Mouse (Mus musculus) embryonic facial prominence, embryonic 12.5 days (tissue): ENCODE measurements around the gene Hes6. TPM values are rescaled to one million over a fixed set of nuclear protein-coding genes. Genes with fewer than 3 reads are reported as not detected.

Source experiments
- ATAC-seq: fragments of 200-750 bp; cut with Nextera tagmentation; 2 replicates; pipeline ENCODE4 v1.8.0; 2017; ENCODE audit not compliant: insufficient number of reproducible peaks, insufficient read depth, low FRiP score, low TSS enrichment
- H3K27ac ChIP-seq: fragments of 300-500 bp; sonication (generic); 2 replicates; pipeline ENCODE4 v1.5.1; 2016; ENCODE audit warnings: mild to moderate bottlenecking
- H3K27me3 ChIP-seq: fragments of 300-500 bp; sonication (generic); 2 replicates; pipeline ENCODE4 v1.6.1; 2016; ENCODE audit warnings: mild to moderate bottlenecking, moderate library complexity
- H3K36me3 ChIP-seq: fragments of 300-500 bp; sonication (generic); 2 replicates; pipeline ENCODE4 v1.6.1; 2016; ENCODE audit warnings: mild to moderate bottlenecking
- H3K4me1 ChIP-seq: fragments of 300-500 bp; sonication (generic); 2 replicates; pipeline ENCODE4 v1.6.1; 2016
- H3K4me2 ChIP-seq: fragments of 300-500 bp; sonication (generic); replicated peaks from 2 replicates; pipeline ENCODE4 v1.6.1; 2016; ENCODE audit warnings: mild to moderate bottlenecking, moderate library complexity
- H3K4me3 ChIP-seq: fragments of 300-500 bp; sonication (generic); 2 replicates; pipeline ENCODE4 v1.5.1; 2016; ENCODE audit warnings: mild to moderate bottlenecking
- H3K9ac ChIP-seq: fragments of 300-500 bp; sonication (generic); 2 replicates; pipeline ENCODE4 v1.6.1; 2016; ENCODE audit warnings: mild to moderate bottlenecking, moderate library complexity
- H3K9me3 ChIP-seq: fragments of 300-500 bp; sonication (generic); 2 replicates; pipeline ENCODE4 v1.6.1; 2016; ENCODE audit warnings: mild to moderate bottlenecking, moderate library complexity
- WGBS: fragments of 180-500 bp; shearing (Covaris S2); methylation state at CpG from one replicate; pipeline ENCODE4 v1.1.7; 2016; 5-methylcytosine and 5-hydroxymethylcytosine counted together
- polyA plus RNA-seq: library from polyadenylated mRNA; unstranded; fragments of >200 nt; fragmentation: Nextera tagmentation; extraction: Ambion mirVana; gene quantifications from 2 replicates; pipeline ENCODE4 v1.2.1, GENCODE M21; 2016

Gene Hes6
- polyA plus RNA-seq, 1 experiment from 2014 or later, result 134 TPM

- Histone ChIP-seq H3K9me3 (no peaks in the 10 kb centered on the region), H3K36me3 (no peaks in the 10 kb centered on the region), H3K27ac (no peak overlapping the region), H3K4me2 (no peak overlapping the region), H3K4me1 (peaks cover 9% of the 10 kb centered on the region; the same call in 1 of the 2 replicates), H3K4me3 (no peak overlapping the region), H3K27me3 (0 out of 2 replicates have a peak, but pooled peaks cover 10% of the 10 kb centered on the region), H3K9ac (no peak overlapping the region)
- 75% methylated on average over 5 of the region's 5 CpGs for WGBS
- no peak for ATAC-seq
These were observed 51.7 kb downstream of the Hes6 start for GRCm38 (mm10) chr1:91362113-91362512.

Other genes starting within 250 kb of the Hes6 start
- gene Ramp1, start 234.2 kb downstream of the Hes6 start, polyA plus RNA-seq, result 1.2 and 1.9 TPM in 2 replicates
- 72.4 and 72.9 TPM in 2 replicates for gene Ube2f, start 163.7 kb downstream of the Hes6 start, polyA plus RNA-seq
- gene Scly, start 115.7 kb downstream of the Hes6 start, polyA plus RNA-seq, result 12.3 and 14.2 TPM in 2 replicates
- 0.18 and 0.23 TPM in 2 replicates for gene Espnl, start 92.0 kb downstream of the Hes6 start, polyA plus RNA-seq
- gene Klhl30, start 63.0 kb downstream of the Hes6 start, polyA plus RNA-seq, result 0.46 and 1.3 TPM in 2 replicates
- 1.7 and 1.8 TPM in 2 replicates for gene Erfe, start 47.6 kb downstream of the Hes6 start, polyA plus RNA-seq
- gene Ilkap, start 15.2 kb downstream of the Hes6 start, polyA plus RNA-seq, result 171 and 174 TPM in 2 replicates
- gene Per2, start 45.3 kb upstream of the Hes6 start, polyA plus RNA-seq, result 2.5 TPM in 2 replicates
- 12.4 and 14.1 TPM in 2 replicates for gene Traf3ip1, start 80.6 kb upstream of the Hes6 start, polyA plus RNA-seq
- gene Asb1, start 126.5 kb upstream of the Hes6 start, polyA plus RNA-seq, result 9.0 and 9.2 TPM in 2 replicates